Mouse (Mus musculus): ENCODE data around the gene Espn.

The Espn gene

DNA sequence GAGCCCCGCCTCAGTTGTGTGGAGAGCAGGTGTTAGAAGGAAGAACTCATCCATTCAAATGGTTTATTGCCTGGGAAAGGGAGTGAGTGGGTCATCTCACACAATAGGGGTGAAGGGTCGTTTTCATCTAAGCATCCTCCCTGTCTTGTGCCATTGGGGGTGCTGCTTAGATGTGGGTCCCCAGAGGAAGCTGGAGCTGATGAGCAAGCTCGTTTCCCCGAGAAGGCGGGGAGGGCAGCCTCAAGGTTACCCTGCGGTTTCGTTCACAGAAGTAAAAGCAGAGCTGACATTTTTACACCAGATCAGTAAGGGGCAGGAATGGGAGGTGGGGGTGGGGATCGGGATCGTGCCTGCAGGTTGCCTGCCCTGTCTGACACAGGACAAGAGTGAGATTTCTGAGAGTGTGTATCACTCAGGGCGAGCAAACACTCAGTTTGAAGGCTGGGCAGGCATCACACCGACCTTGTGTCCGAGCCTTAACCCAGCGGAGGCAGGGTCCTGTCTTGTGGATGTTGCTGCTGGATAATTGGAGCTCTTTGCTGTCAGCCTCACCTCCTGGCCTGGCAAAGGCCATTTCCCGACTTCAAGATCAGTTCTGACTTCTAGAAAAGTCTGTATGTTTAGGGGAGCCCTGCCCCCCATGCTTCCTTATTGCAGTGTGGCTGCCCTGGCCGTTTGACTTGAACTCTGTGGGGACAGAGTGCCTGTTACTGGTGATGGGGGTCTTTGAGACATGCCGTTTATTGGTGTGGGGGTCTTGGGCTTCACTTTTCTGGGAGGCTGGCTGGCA lies 26.9 kb upstream of the Espn start:
- in situ Hi-C loops (cut with MboI, MseI): loop anchor here (5.0 to 10.0 kb wide), 3 partner anchors 33 to 1384 kb away; no protein-coding TSS in a partner anchor

DNA sequence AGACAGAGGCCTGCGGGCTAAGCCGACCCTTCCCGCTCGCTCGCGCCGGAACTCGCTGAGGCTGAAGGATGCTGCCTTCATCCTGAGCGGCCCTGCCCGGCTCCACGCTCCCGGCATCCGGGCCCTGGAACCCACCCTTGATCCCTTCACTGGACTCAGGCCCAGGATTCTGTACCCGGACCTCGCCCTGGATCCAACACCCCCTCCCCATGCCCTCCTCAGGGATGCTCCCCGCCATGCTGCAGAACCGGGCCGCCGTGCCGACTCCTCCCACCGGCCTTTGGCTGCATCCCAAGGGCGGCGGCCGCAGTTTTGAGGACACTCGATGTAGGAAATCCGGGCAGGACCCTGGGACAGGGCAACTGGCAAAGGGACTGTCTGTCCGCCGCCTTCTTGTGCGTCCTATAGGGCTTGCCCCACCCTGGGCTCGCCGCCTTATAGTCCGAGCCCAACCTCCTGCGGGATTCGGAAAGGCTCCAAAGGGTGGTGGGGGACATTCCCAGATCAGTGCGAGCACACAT lies 26.2 kb upstream of the Espn start:
- in situ Hi-C loops (cut with MboI, MseI): loop anchor here (5.0 to 10.0 kb wide), 3 partner anchors 34 to 1384 kb away; no protein-coding TSS in a partner anchor

DNA sequence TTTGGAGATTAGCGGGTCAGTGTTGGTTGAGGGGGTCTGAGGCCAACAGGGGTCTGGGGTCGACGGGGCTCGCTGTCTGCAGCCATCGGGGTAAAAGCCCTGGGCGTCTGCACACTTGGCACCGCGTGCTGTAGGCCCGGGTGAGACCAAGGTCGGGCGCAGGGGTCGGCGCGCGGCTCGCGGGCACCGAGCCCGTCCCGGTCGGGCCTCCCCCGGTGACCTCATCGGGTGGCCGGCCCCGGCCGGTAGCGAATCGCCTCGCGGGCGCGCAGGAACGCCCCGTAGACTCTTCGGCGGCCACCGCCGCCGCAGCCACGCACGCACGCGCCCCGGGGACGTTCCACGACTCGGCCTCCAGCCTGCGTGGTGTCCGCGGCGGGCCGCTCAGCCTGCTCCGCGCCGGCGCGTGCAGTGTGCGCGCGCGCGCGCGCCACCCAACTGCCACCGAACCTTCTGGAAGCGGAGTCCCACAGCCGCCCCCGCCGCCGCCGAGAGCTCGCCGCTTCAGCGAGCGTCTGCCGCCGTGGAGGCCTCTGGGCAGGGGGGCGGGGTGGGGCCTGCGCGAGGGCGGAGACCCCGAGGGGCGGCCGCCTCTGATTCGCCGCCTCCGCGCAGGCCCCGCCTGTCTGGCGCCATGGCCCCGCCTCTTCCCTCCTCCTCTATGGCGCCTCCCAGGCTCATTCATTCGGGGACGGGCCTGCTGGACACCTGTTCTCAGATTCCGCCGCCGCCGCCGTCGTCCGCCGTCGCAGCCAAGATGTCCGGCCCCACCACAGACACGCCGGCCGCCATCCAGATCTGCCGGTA lies 25.6 kb upstream of the Espn start, which contains the start of gene Acot7:
Gene Acot7, plus strand, starts transcription at position 598 of the 807 bp plus-strand sequence.
- in situ Hi-C loops (cut with MboI, MseI): loop anchor here (5.0 to 10.0 kb wide), 3 partner anchors 35 to 1383 kb away; no protein-coding TSS in a partner anchor

DNA sequence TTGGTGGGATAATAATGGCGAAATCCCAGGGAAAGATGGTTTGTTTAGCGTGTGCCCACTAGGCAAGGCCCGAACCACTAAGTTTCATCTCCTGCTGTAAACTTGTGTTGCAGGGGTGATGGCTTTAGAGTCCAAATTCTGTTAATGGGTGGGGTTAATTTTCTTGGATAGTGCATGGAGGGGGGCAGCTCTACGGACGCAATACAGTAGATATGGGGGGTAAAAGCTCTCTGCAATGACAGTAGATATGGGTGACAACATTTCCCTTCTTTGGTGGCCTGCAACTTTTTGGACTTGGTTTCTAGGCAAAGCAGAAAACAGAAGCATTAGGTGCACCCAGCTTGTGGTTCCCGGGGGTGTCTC lies 25.0 kb upstream of the Espn start:
- in situ Hi-C loops (cut with MboI, MseI): loop anchor here (5.0 to 10.0 kb wide), 3 partner anchors 35 to 1382 kb away; no protein-coding TSS in a partner anchor

DNA sequence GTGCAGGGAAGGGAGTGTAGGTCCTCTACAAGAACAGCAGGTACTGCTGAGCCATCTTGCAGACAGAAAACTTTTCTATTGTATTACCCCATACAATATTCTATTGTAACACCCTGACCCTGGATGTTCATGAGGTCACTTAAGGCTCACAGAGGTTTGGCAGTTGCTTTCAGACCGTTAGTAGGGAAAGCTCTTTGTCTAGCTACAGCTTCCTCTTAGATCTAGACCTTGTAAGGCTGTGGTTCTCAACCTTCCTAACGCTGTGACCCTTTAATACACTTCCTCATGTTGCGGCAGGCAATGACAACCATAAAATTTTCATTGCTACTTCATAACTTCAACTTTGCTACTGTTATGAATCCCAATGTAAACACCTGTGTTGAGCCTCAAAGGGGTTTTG lies 24.5 kb upstream of the Espn start:
- in situ Hi-C loops (cut with MboI, MseI): loop anchor here (5.0 to 10.0 kb wide), 3 partner anchors 36 to 1382 kb away; no protein-coding TSS in a partner anchor

DNA sequence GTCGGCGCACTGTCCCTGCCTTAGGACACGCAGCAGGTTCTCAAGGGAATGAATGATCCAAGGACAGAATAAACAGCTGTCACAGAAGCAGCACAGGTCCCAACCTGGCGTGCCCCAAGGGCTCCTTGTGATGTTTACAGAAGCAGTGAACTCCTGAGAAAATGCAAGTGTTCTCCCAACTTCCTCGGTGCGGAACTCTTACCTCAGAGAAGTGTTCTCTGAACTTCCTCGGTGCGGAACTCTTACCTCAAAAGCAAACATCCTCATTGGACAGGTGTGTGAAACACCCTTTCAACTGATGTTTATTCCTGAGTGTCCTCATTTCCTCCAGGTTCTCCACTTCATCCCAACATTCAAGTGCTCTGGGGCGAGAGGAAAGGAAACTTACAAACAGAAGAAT lies 21.8 kb upstream of the Espn start:
- in situ Hi-C loops (cut with MboI, MseI): loop anchor here (5.0 to 25.0 kb wide), 5 partner anchors 38 to 1963 kb away; partner anchors contain the start of genes Trp73 (in 1 of the 2) and Wrap73 (in 1 of the 2)

DNA sequence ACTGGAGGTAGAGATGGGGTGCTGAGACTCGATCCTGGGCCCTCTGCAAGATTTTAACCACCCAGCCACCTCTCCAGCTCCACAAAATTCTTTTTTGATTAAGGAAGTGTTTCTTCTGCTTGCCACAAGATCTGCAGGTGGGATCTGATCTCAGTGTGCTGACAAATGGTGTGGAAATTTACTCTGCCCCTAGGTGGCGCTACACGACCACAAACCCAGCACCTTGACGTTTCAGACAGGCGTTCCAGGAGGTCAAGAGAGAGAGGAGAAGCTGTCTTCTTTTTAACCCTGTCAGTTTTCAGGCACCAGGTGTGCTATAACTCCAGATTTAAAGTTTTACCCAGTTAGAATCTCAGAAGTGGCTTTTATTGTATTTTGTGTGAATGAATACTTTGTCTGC lies 20.9 kb upstream of the Espn start:
- in situ Hi-C loops (cut with MboI, MseI): loop anchor here (5.0 to 25.0 kb wide), 5 partner anchors 39 to 1964 kb away; partner anchors contain the start of genes Trp73 (in 1 of the 2) and Wrap73 (in 1 of the 2)

DNA sequence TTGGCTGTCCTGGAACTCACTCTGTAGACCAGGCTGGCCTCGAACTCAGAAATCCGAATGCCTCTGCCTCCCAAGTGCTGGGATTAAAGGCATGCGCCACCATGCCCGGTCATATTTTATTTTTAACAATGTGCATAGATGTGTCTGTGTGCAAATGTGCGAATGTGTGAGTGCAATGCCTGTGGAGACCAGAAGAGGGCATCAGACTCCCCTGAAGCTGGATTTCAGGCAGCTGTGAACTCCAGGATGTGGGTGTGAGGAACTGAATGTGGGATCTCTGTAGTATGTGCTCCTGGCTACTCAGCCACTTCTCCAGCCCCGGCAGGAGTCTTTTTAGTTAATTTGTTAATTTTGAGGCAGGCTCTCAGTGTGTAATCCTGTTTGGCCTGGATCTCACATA lies 19.4 kb upstream of the Espn start:
- in situ Hi-C loops (cut with MboI, MseI): loop anchor here (5.0 to 25.0 kb wide), 5 partner anchors 41 to 1966 kb away; partner anchors contain the start of genes Trp73 (in 1 of the 2) and Wrap73 (in 1 of the 2)

DNA sequence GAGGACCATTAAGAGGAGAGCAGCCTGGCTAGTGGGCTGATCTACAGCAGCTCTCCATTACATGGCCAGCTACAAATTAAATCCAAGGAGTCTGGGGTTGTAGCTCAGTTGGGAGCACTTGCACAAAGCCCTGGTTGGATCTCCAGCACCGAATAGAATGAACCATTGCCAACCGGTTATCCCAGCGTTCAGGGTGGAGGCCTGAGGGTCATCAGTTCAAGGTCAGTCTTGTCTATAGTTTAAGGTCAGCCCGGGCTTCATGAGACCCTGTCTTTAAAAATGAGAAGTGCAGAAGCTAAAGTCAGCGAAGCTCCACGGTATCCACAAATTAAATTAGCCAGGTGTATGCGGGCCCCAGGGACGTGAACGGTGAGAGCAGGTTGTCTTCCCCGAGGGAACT lies 18.1 kb upstream of the Espn start:
- in situ Hi-C loops (cut with MboI, MseI): loop anchor here (5.0 to 25.0 kb wide), 5 partner anchors 42 to 1967 kb away; partner anchors contain the start of genes Trp73 (in 1 of the 2) and Wrap73 (in 1 of the 2)

DNA sequence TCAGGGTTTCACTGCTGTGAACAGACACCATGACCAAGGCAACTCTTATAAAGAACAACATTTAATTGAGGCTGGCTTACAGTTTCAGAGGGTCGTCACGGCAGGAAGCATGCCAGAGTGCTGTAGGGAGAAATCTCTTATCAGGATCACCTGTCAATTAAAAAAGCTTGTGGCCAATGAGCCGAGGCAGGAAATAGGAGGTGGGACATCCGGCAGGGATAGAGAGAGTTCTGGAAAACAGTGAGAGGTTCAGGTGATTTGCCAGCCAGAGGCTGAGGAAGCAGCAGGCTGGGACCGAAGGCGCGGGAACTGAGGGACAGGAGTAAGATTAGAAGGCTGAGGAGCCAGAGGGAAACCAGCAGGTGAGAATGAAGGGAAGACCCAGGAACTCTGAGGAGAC lies 16.9 kb upstream of the Espn start:
- in situ Hi-C loops (cut with MboI, MseI): loop anchor here (25.0 kb wide), 2 partner anchors 268 to 1968 kb away; partner anchors contain the start of genes Trp73 (in 1 of the 2) and Wrap73 (in 1 of the 2)

DNA sequence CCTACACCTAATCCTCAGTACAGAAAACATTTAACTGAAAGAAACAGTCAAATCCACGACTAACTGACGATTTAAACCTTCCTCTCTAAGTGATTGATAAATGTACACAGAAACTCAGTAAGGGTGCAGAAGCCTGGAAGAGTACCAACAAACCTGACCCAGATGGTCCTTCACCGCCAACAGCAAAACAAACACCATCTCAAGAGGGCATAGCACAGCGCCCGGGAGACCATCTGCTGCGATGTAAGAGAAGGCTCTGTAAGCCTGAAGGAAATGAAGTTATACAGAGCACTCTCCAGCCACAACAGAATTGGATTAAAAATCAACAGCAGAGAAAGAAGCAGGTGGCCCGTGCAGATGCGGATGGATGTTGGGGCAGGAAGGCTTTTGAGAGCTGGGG lies 15.9 kb upstream of the Espn start:
- in situ Hi-C loops (cut with MboI, MseI): loop anchor here (25.0 kb wide), 2 partner anchors 269 to 1969 kb away; partner anchors contain the start of genes Trp73 (in 1 of the 2) and Wrap73 (in 1 of the 2)

DNA sequence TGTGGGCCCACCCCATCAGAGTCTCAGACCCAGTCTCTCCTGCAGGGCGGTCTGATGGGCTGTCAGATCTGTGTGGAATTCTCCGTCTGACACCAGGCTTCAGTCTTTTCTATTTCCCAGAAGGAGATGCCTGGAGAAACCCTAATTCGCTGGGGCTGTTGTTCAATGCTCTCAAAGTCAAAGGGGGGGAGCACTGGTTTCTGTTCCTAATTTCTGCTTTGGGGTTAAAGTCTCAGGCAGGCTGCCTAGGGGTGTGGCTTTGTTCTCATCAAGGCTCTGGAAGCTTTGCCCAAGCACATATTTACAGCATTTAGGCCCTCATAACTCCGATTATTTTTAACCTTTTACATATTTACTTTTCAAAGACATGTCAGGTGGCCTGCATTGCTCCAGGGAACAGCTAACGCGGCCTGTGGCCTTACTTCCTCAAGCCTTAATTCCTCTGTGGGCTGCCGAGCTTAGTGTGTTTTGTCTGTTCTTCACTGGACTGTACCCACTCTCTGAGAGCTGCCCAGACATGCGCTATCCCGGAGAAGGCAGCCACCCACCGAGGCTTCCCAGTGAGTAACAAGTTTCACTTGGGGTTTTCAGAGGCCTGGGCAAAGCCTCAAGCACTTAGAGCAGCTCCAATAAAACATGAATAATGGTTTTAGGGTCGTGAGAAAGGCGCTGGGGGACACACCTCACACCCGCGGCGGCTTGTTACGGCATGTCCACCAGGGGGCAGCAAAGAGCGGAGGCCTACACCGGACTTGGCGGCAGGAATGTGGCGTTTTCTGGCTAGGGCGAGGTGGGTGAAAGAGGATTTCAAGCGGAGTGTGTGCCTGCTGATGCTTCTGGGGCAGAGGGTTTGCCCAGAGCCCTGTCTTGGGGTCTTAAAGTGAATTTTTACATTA lies 13.1 kb upstream of the Espn start:
- in situ Hi-C loops (cut with MboI, MseI): loop anchor here (25.0 kb wide), 2 partner anchors 272 to 1972 kb away; partner anchors contain the start of genes Trp73 (in 1 of the 2) and Wrap73 (in 1 of the 2)

DNA sequence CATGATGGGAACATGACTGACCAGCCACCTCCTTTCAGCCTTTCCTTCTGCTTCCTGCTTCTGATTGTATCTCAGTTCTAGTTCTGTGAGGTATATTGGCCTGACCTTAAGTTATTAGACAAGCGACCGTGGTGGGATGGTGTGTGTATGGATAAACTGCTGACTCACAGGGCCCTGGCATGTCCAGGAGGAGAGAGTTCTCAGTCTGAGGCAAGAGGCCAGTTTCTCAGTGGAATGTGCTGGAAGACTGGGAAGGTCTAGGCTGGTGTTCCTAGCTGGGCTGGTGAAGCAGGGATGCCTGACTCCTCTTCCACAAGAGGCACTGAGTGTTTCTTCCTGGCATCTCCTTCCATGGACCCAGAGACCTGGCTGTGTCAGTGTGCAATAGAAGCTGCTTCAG lies 10.6 kb upstream of the Espn start:
- in situ Hi-C loops (cut with MboI, MseI): loop anchor here (25.0 kb wide), 2 partner anchors 275 to 1975 kb away; partner anchors contain the start of genes Trp73 (in 1 of the 2) and Wrap73 (in 1 of the 2)

DNA sequence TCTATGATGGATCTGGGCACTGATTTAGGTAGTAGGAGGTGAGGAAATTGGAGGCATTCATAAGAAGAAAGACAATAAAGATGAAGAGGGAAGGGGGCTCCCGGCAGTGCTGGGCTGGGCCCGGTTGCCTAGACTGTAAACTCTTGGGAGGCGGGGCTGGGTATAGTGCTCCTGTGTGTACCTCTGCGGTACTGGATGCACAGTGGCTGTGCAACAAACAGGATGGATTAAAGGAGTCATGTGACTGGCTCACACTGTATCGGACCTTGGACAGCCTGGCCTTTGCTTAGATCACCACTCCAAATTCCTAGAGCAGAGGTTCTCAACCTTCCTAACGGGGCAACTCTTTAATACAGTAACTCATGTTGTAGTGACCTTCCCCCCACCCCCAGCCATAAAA lies 9.4 kb upstream of the Espn start:
- in situ Hi-C loops (cut with MboI, MseI): loop anchor here (25.0 kb wide), 2 partner anchors 276 to 1976 kb away; partner anchors contain the start of genes Trp73 (in 1 of the 2) and Wrap73 (in 1 of the 2)

DNA sequence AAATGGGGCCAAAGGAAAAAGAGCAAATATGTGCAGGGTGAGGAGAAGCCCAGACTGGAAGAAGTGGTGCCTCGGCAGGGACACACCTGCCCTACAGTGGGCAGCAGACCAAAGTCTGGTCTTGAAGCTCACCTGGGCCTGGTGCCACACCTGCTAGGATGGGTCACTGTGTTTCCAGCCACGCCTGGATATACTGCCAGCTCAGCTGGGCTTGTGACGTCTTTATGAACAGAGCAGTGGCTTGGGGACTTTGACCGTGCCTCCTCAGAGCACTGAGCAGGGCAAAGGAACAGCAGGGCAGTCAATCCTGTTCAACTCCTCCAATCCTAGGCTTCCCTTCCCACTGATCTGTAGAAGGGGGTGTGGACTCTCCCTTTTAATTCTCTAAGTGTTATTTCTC lies 8.6 kb upstream of the Espn start:
- in situ Hi-C loops (cut with MboI, MseI): loop anchor here (25.0 kb wide), 2 partner anchors 277 to 1977 kb away; partner anchors contain the start of genes Trp73 (in 1 of the 2) and Wrap73 (in 1 of the 2)

DNA sequence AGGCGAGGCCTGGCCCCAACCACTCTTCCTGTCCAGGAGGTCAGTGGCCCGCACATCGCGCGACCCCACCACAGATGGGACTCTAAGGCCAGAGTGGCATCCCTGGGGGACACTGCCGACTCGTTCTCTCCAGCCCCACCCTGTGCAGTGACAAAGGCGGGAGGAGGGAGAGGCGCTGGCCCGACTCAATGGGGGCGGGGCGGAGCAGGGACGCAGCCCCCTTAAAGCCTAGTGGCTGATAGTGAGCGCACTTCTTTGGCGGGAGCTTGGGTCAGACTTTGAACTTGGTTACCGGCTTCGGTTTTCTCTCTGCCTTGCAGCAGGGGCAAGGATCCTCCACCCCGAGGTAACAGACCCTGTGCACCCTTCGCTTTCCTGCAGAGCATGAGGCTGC lies 7.1 kb upstream of the Espn start:
- in situ Hi-C loops (cut with MboI, MseI): loop anchor here (25.0 kb wide), 2 partner anchors 278 to 1978 kb away; partner anchors contain the start of genes Trp73 (in 1 of the 2) and Wrap73 (in 1 of the 2)

DNA sequence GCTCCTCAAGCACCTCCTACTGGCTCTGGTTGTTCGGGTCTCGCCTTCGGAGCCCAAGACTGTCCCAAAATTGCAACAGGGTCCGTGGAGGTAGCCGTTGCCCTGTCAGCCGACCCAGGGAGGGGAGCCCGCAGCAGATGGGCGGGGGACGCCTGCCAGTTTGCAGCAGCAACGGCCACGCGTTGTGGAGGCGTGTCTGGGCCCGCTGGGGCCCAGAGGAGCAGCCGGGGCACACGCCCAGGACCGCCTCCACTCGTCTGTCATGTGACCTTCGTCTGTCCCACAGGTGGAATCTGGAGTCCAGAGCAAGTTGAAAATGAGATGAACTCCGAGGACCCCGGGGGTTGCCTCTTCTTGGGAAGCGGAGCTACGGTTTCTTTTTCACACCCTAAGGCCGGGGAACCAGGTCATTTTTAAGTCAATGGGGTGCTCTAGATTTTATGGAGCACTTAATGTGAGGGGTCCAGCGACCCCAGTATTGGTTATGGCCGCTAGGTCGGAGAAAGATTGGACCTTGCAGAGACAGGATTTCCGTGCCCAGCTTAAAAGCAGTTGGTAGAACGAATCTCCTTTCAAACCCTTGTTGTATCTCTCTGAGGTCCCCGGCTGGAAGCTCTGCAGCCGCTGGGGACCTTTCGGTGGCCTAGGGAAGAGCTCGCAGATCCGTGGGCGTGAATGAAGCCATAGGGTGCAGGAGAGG lies 6.6 kb upstream of the Espn start, which contains the start of gene Hes2:
Gene Hes2, plus strand, starts transcription at position 283 of the 700 bp plus-strand sequence.
- in situ Hi-C loops (cut with MboI, MseI): loop anchor here (25.0 kb wide), 2 partner anchors 279 to 1979 kb away; partner anchors contain the start of genes Trp73 (in 1 of the 2) and Wrap73 (in 1 of the 2)

DNA sequence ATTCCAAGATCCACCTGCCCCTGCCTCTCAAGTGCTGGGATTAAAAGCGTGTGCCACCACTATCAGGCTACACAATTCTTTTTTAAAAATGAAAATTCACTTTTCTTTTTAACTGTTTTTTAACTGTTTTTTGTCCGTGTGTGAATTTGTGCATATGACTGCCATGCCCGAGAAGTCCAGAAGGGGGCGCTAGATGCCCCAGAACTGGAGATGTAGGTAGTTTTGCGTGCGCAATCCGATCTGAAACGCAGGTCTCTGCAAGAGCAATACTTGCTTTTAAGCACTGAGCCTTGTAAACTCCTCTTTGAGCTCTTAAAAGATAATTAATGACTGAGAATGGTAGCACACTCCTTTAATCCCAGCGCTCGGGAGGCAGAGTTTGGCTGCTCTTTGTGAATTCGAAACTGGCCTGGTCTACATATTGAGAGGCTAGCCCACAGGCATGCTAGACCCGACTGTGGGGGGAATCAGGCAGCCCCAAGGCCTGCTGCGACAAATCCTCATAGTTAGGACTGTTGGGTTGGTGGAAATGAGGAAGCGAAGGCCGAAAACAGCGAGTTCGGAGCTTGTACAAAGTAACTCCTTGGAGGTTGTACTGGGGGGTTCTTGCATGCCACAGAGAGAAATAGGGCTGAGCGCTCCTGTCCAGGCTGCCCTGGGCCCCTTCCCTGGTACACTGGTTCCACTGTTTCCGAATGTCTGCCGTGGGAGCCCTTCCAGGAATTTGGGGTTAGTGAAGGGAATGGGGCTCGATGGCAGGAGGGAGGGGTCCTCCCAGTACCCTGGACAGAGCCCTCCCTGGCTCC lies 5.8 kb upstream of the Espn start:
- in situ Hi-C loops (cut with MboI, MseI): loop anchor here (25.0 kb wide), 2 partner anchors 279 to 1979 kb away; partner anchors contain the start of genes Trp73 (in 1 of the 2) and Wrap73 (in 1 of the 2)
